Mouse (Mus musculus) heart, embryonic 11.5 days (tissue): ENCODE measurements around the gene Papss1. TPM values are rescaled to one million over a fixed set of nuclear protein-coding genes. Genes with fewer than 3 reads are reported as not detected.

ENCODE experiments used
- ATAC-seq: fragments of 200-750 bp; cut with Nextera tagmentation; replicated peaks from 2 replicates; pipeline ENCODE4 v1.8.0; 2017; ENCODE audit warnings: moderate library complexity; ENCODE audit not compliant: insufficient number of reproducible peaks, low FRiP score, low TSS enrichment
- H3K27ac ChIP-seq: fragments of 300-500 bp; sonication (generic); 2 replicates; pipeline ENCODE4 v1.5.1; 2014; ENCODE audit warnings: mild to moderate bottlenecking, low read depth, low read length
- H3K27me3 ChIP-seq: fragments of 300-500 bp; sonication (generic); 2 replicates; pipeline ENCODE4 v1.6.1; 2014; ENCODE audit warnings: mild to moderate bottlenecking, low read length, mixed read lengths; ENCODE audit not compliant: control insufficient read depth, insufficient read depth
- H3K36me3 ChIP-seq: fragments of 300-500 bp; sonication (generic); 2 replicates; pipeline ENCODE4 v1.6.1; 2014; ENCODE audit warnings: mild to moderate bottlenecking, low read length, moderate library complexity, mixed read lengths; ENCODE audit not compliant: control insufficient read depth, insufficient read depth
- H3K4me1 ChIP-seq: fragments of 300-500 bp; sonication (generic); 2 replicates; pipeline ENCODE4 v1.6.1; 2014; ENCODE audit warnings: low read length; ENCODE audit not compliant: control insufficient read depth, insufficient read depth
- H3K4me2 ChIP-seq: fragments of 300-500 bp; sonication (generic); 2 replicates; pipeline ENCODE4 v1.6.1; 2014; ENCODE audit warnings: mild to moderate bottlenecking, moderate library complexity
- H3K4me3 ChIP-seq: fragments of 300-500 bp; sonication (generic); 2 replicates; pipeline ENCODE4 v1.5.1; 2014; ENCODE audit warnings: low read depth, low read length
- H3K9ac ChIP-seq: fragments of 300-500 bp; sonication (generic); 2 replicates; pipeline ENCODE4 v1.6.1; 2014; ENCODE audit warnings: mild to moderate bottlenecking, low read depth, low read length, moderate library complexity
- H3K9me3 ChIP-seq: fragments of 300-500 bp; sonication (generic); replicated peaks from 2 replicates; pipeline ENCODE4 v1.6.1; 2016; ENCODE audit warnings: low read length; ENCODE audit not compliant: control insufficient read depth
- WGBS: fragments of 180-500 bp; shearing (Covaris S2); extraction: QIAGEN DNeasy Blood & Tissue Kit; methylation state at CpG from one replicate; pipeline ENCODE4 v1.1.7; 2014; ENCODE audit not compliant: insufficient replicate concordance; 5-methylcytosine and 5-hydroxymethylcytosine counted together
- polyA plus RNA-seq: library from polyadenylated mRNA; unstranded; fragments of >200 nt; fragmentation: Nextera tagmentation; extraction: Ambion mirVana; gene quantifications from 2 replicates; pipeline ENCODE4 v1.2.1, GENCODE M21; 2014

The Papss1 gene
- polyA plus RNA-seq, 1 experiment from 2014 or later = 43.8 TPM

- H3K36me3 ChIP-seq = no peaks in the 10 kb centered on the region
- no peak overlapping the region for H3K9ac ChIP-seq
- no peak overlapping the region for H3K27ac ChIP-seq
- no peaks in the 10 kb centered on the region for H3K27me3 ChIP-seq
- no peaks in the 10 kb centered on the region for H3K9me3 ChIP-seq
- peak overlapping the region; percentile 27 for H3K4me2 ChIP-seq
- no peak overlapping the region for H3K4me3 ChIP-seq
- WGBS = 83% methylated on average over 2 of the region's 2 CpGs
- no peak for ATAC-seq
- peaks cover 12% of the 10 kb centered on the region for H3K4me1 ChIP-seq
Measured at GRCm38 (mm10) chr3:131566281-131566680, 1.7 kb downstream of the Papss1 start.

- Histone ChIP-seq H3K27me3 (no peaks in the 10 kb centered on the region), H3K4me1 (peaks cover 6% of the 10 kb centered on the region), H3K4me2 (no peak overlapping the region), H3K9me3 (no peaks in the 10 kb centered on the region), H3K9ac (no peak overlapping the region), H3K27ac (no peak overlapping the region), H3K4me3 (no peak overlapping the region), H3K36me3 (no peaks in the 10 kb centered on the region)
- no peak for ATAC-seq
- WGBS = 71% methylated on average over 1 of the region's 1 CpGs
Measured at GRCm38 (mm10) chr3:131570506-131570905, 5.9 kb downstream of the Papss1 start.

DNA sequence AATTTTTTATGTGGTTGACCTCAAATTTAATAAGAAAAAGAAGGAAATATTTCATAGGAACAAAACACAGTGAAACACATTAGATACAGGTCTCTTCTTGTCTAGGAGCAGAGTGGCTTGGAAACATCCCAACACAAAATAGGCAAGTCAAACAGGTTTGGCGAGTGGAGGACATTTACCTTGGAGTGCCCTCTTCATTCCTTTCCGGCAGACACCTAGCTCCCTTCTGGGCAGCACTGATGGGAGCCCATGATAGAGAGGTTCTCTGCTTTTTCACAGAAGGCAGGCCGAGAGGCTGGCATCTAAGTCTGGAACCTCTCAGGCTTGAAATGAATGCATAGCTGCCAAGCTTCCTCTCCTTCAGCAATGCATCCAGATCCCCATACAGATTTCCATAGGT, 9.0 kb downstream of the Papss1 start:
- Histone ChIP-seq H3K9ac (no peak overlapping the region), H3K4me2 (no peak overlapping the region), H3K27ac (no peak overlapping the region), H3K4me3 (no peak overlapping the region), H3K9me3 (no peaks in the 10 kb centered on the region), H3K36me3 (no peaks in the 10 kb centered on the region), H3K4me1 (no peaks in the 10 kb centered on the region), H3K27me3 (no peaks in the 10 kb centered on the region)
- WGBS = 74% methylated on average over 3 of the region's 3 CpGs
- ATAC-seq = no peak

DNA sequence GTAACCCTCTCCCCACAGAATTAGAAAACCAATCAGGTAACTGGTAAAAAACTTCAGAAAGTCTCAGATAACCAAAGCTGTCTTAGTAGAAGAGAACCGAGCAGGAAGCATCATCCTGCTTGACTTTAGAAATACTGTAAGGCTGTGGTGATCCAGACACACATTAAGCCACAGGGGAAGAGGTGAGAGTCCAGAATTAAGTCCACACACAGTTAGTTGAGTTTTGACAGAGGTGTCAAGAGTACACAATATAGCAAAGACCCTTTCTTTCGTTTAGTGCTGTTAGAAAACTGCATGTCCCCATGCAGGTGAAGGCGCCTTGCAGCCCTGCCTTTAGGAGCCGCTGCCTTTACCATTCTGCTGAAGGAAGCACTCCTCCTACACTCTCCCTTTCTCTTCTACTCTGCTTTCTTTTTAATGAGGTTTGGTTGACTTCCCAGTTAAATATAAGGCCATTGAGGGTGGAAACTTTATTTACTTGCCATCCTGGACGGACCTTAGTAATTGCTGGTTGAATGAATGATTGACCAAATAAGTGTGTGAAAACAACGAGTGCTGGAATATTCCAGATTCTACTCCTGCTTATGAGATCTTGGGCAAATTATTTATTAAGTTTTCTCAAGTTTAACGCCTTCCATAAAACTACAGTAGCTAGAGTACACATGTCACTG, 14.0 kb downstream of the Papss1 start:
- H3K36me3 ChIP-seq = no peaks in the 10 kb centered on the region; the same call in 1 of the 2 replicates
- H3K4me2 ChIP-seq = no peak overlapping the region
- H3K9ac ChIP-seq = no peak overlapping the region
- H3K4me1 ChIP-seq = no peaks in the 10 kb centered on the region
- H3K27ac ChIP-seq = no peak overlapping the region
- 89% methylated on average over 7 of the region's 7 CpGs for WGBS
- H3K4me3 ChIP-seq = no peak overlapping the region
- ATAC-seq = no peak
- no peaks in the 10 kb centered on the region for H3K27me3 ChIP-seq
- H3K9me3 ChIP-seq = no peaks in the 10 kb centered on the region

- Histone ChIP-seq H3K27ac (no peak overlapping the region), H3K9ac (no peak overlapping the region), H3K4me2 (no peak overlapping the region), H3K27me3 (no peaks in the 10 kb centered on the region), H3K4me1 (no peaks in the 10 kb centered on the region), H3K36me3 (peaks cover 2% of the 10 kb centered on the region; the same call in 1 of the 2 replicates), H3K4me3 (no peak overlapping the region), H3K9me3 (no peaks in the 10 kb centered on the region)
- WGBS = 86% methylated on average over 4 of the region's 4 CpGs
- ATAC-seq = no peak
Measured at GRCm38 (mm10) chr3:131580040-131580439, 15.5 kb downstream of the Papss1 start.

- Histone ChIP-seq H3K9ac (no peak overlapping the region), H3K4me1 (no peaks in the 10 kb centered on the region), H3K36me3 (peaks cover 5% of the 10 kb centered on the region; the same call in 1 of the 2 replicates), H3K9me3 (no peaks in the 10 kb centered on the region), H3K4me2 (no peak overlapping the region), H3K4me3 (no peak overlapping the region), H3K27me3 (no peaks in the 10 kb centered on the region), H3K27ac (no peak overlapping the region)
- WGBS = 78% methylated on average over 7 of the region's 7 CpGs
- ATAC-seq = no peak
Measured at GRCm38 (mm10) chr3:131581096-131581495, 16.5 kb downstream of the Papss1 start.

GRCm38 (mm10) chr3:131586818-131587217, 22.2 kb downstream of the Papss1 start:
- Histone ChIP-seq H3K4me3 (no peak overlapping the region), H3K4me2 (no peak overlapping the region), H3K36me3 (peaks cover 11% of the 10 kb centered on the region), H3K27me3 (no peaks in the 10 kb centered on the region), H3K4me1 (no peaks in the 10 kb centered on the region), H3K27ac (no peak overlapping the region), H3K9me3 (no peaks in the 10 kb centered on the region), H3K9ac (no peak overlapping the region)
- 92% methylated on average over 3 of the region's 3 CpGs for WGBS
- no peak for ATAC-seq

DNA sequence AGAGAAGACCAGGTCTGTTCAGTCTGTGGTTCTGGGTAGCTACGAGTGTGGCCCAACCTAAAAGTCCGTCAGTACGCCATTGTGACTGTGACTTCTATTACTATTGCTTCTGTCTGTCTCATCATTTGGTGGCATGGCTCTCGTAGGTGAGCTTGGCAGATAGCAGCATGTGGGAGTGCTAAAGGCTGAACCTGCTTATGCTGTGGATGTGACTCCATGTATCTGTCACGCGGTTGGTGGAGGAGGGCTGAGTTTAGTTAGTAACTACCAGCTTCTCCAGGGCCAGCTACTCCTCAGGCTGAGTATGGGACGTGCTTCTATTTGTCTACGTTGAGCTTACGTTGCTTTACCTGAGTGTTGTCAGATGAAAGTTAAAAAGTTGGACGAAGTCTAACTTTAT, 23.4 kb downstream of the Papss1 start:
- Histone ChIP-seq H3K9me3 (no peaks in the 10 kb centered on the region), H3K36me3 (peaks cover 11% of the 10 kb centered on the region)

GRCm38 (mm10) chr3:131593143-131593798, 28.7 kb downstream of the Papss1 start:
- no peak overlapping the region for H3K27ac ChIP-seq
- no peaks in the 10 kb centered on the region; the same call in 1 of the 2 replicates for H3K36me3 ChIP-seq
- no peak overlapping the region for H3K4me2 ChIP-seq
- ATAC-seq = no peak
- H3K4me1 ChIP-seq = no peaks in the 10 kb centered on the region
- H3K4me3 ChIP-seq = no peak overlapping the region
- H3K27me3 ChIP-seq = no peaks in the 10 kb centered on the region
- no peak overlapping the region for H3K9ac ChIP-seq
- H3K9me3 ChIP-seq = no peaks in the 10 kb centered on the region
- WGBS = 86% methylated on average over 15 of the region's 15 CpGs

More for the DNA sequence above, 23.4 kb downstream of the Papss1 start:
- no peak overlapping the region for H3K27ac ChIP-seq
- no peaks in the 10 kb centered on the region for H3K4me1 ChIP-seq
- H3K4me3 ChIP-seq = no peak overlapping the region
- no peaks in the 10 kb centered on the region for H3K27me3 ChIP-seq
- H3K4me2 ChIP-seq = no peak overlapping the region
- H3K9ac ChIP-seq = no peak overlapping the region
- WGBS = 90% methylated on average over 10 of the region's 10 CpGs
- ATAC-seq = no peak
